14 mouse cellular contexts compared by ENCODE assay signal in the genomic region with DNA sequence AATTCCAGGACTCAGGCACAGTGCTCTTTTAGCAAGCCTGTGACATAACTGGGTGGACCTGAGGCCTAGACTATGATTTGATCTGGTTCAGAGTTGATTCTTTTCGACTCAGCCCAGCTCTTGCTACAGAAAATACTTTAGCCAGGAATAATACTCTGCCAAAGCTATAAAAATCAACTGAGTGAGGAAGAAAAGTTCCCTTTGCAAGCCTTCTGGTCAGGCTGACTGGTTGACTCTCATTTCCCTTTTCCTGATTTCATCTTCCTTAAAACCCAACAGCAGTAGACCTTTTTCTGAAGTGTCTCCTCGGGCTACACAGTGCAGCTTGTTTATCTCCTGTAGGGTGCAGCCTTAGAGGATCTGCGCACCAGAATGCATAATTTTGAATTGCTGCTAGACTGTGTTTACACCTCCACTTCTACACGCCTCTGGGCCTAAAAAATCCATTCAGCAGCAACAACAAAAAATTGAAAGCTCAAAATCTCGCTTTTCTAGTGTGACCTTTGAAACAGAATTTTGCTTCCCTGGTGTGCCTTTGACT. TPM values are rescaled to one million over a fixed set of nuclear protein-coding genes. Genes with fewer than 3 reads are reported as not detected.
A peak's percentile ranks its signal among the peaks of the same experiment; 100 is the strongest.
DNase-seq lines count a peak whose midpoint lies in the region; ATAC-seq and TF ChIP-seq lines count a peak whose summit lies in the region.
"Had no signal": no experiment of that assay in that cellular context is flagged by ENCODE, and none has a peak within 500 bp of the region (broad histone marks: within the 10 kb centered on the region; RNA-seq: fewer than 3 reads in every experiment).

No protein-coding gene starts in this region.

- no peak overlapping the region for H3K9ac ChIP-seq in MEL (ENCODE audit: control insufficient read depth, low read depth, low read length, poor library complexity, severe bottlenecking)
- H3K9ac ChIP-seq in intestine, embryonic 15.5 days = no peak overlapping the region
- H3K9ac ChIP-seq: liver, embryonic 14.5 days had no signal

- intact Hi-C loops in left cerebral cortex, adult 2 months (cut with DNase I) = no loop called here
- intact Hi-C loops in left cerebral cortex, postnatal 14 days (cut with DNase I) = no loop called here

- ATAC-seq in intestine, embryonic 15.5 days = no peak

- peak; percentile 4 for TF ChIP-seq CTCF in left cerebral cortex, adult 2 months (IDR thresholded peaks at IDR 0.05)
- TF ChIP-seq CTCF in MEL (IDR thresholded peaks at IDR 0.05 in 2 of 3, conservative IDR thresholded peaks at IDR 0.05 in 1 of 3; ENCODE audit: control insufficient read depth in 1 of 3, insufficient read depth in 1 of 3, low read depth in 2 of 3, low read length in 3 of 3, poor library complexity in 1 of 3, severe bottlenecking in 1 of 3) = no peak
- TF ChIP-seq CTCF in bone marrow, adult 2 months (IDR thresholded peaks at IDR 0.05; ENCODE audit: control insufficient read depth, insufficient read depth, low read length) = no peak

- no peaks in the 10 kb centered on the region for H3K79me2 ChIP-seq in MEL (ENCODE audit: control insufficient read depth, insufficient read depth, low read length, poor library complexity)
- H3K79me2 ChIP-seq in macrophage (ENCODE audit: inconsistent target) = peaks cover 56% of the 10 kb centered on the region

- no peak for TF ChIP-seq RAD21 in MEL (IDR thresholded peaks at IDR 0.05; ENCODE audit: low read depth, low read length)

- WGBS in bone marrow, adult 2 months = 36% methylated on average over 5 of the region's 5 CpGs
- 13% methylated on average over 5 of the region's 5 CpGs for WGBS in macrophage (ENCODE audit: missing documents)
- WGBS in intestine, embryonic 15.5 days = 71% methylated on average over 5 of the region's 5 CpGs

- no peaks in the 10 kb centered on the region for H3K9me3 ChIP-seq in MEL (replicated peaks; ENCODE audit: insufficient read depth, low read length)
- no peaks in the 10 kb centered on the region for H3K9me3 ChIP-seq in intestine, embryonic 15.5 days
- H3K9me3 ChIP-seq: embryonic facial prominence, embryonic 10.5 days had no signal

- peaks cover 15 to 31% of the 10 kb centered on the region in 2 experiments for H3K4me1 ChIP-seq in MEL (ENCODE audit: control insufficient read depth in 1 of 2, insufficient read depth in 2 of 2, low read length in 2 of 2)
- peaks cover 6% of the 10 kb centered on the region for H3K4me1 ChIP-seq in bone marrow, adult 2 months (ENCODE audit: control insufficient read depth, insufficient read depth, low read length)
- peaks cover 5% of the 10 kb centered on the region; the same call in 1 of the 2 replicates for H3K4me1 ChIP-seq in intestine, embryonic 15.5 days (replicated peaks)
- H3K4me1 ChIP-seq: embryonic facial prominence, embryonic 10.5 days had no signal

- H3K4me2 ChIP-seq in intestine, embryonic 15.5 days (replicated peaks) = no peak overlapping the region
- H3K4me2 ChIP-seq: heart, embryonic 11.5 days had no signal

- no peak for TF ChIP-seq POLR2A in MEL (IDR thresholded peaks at IDR 0.05; ENCODE audit: control insufficient read depth in 1 of 2, insufficient read depth in 1 of 2, low read depth in 1 of 2, low read length in 2 of 2, poor library complexity in 1 of 2)
- no peak for TF ChIP-seq POLR2A in bone marrow, adult 2 months (IDR thresholded peaks at IDR 0.05; ENCODE audit: borderline replicate concordance, control insufficient read depth, low read depth, low read length)

- DNase-seq in left cerebral cortex, adult 2 months (ENCODE audit: extremely low spot score in 1 of 2, low spot score in 2 of 2) = no peak
- no peak for DNase-seq in left cerebral cortex, postnatal 14 days (ENCODE audit: low spot score in 2 of 2)
- DNase-seq in MEL (ENCODE audit: low read depth, low spot score) = no peak
- DNase-seq in cerebellum, adult 9-11 months = no peak
- DNase-seq: cerebellum, adult 9-10 months; kidney, adult 11 months; kidney, postnatal 36 days; right cerebral cortex, postnatal 14 days had no signal

- H3K36me3 ChIP-seq in MEL (ENCODE audit: control insufficient read depth in 1 of 2, insufficient read depth in 2 of 2, low read length in 2 of 2) (peaks cover 0 to 33% of the 10 kb centered on the region in 2 experiments; a peak in 2 of 4 replicates), macrophage (ENCODE audit: inconsistent target) (peaks cover 3% of the 10 kb centered on the region; the same call in 1 of the 2 replicates)
- H3K36me3 ChIP-seq in intestine, embryonic 15.5 days = peaks cover 2% of the 10 kb centered on the region; the same call in 1 of the 2 replicates
- H3K36me3 ChIP-seq: embryonic facial prominence, embryonic 10.5 days had no signal

- TF ChIP-seq EP300 in MEL (IDR thresholded peaks at IDR 0.05; ENCODE audit: low read depth in 1 of 2, low read length in 2 of 2) = no peak

- no peaks in the 10 kb centered on the region for H3K27me3 ChIP-seq in MEL (ENCODE audit: control insufficient read depth in 1 of 2, insufficient read depth in 2 of 2, low read length in 2 of 2)
- H3K27me3 ChIP-seq in intestine, embryonic 15.5 days (replicated peaks) = no peaks in the 10 kb centered on the region

- no peak overlapping the region for H3K4me3 ChIP-seq in left cerebral cortex, adult 2 months
- no peak overlapping the region for H3K4me3 ChIP-seq in MEL (ENCODE audit: control insufficient read depth in 1 of 2, insufficient read depth in 1 of 2, low read depth in 2 of 2, low read length in 2 of 2)
- H3K4me3 ChIP-seq in bone marrow, adult 2 months (replicated peaks; ENCODE audit: control insufficient read depth, low read depth, low read length) = no peak overlapping the region
- H3K4me3 ChIP-seq in macrophage (ENCODE audit: inconsistent target) = no peak overlapping the region
- no peak overlapping the region for H3K4me3 ChIP-seq in intestine, embryonic 15.5 days (replicated peaks)
- H3K4me3 ChIP-seq: embryonic facial prominence, embryonic 10.5 days had no signal

- peak overlapping the region; percentile 13; the same call in 1 of the 2 replicates for H3K27ac ChIP-seq in left cerebral cortex, adult 2 months
- H3K27ac ChIP-seq in MEL (ENCODE audit: control insufficient read depth, low read depth, low read length) (0 out of 2 replicates have a peak overlapping the region, but pooled peaks have one; percentile 21), macrophage (peak overlapping the region; percentile 96)
- peak overlapping the region; percentile 34; the same call in 1 of the 2 replicates for H3K27ac ChIP-seq in bone marrow, adult 2 months (ENCODE audit: control insufficient read depth, insufficient read depth, low read depth, low read length, poor library complexity)
- no peak overlapping the region for H3K27ac ChIP-seq in intestine, embryonic 15.5 days
- H3K27ac ChIP-seq: embryonic facial prominence, embryonic 10.5 days; liver, embryonic 14.5 days had no signal

TF ChIP-seq in MEL, 35 proteins besides CTCF, POLR2A, EP300 and RAD21 (continues in another document):
- TF ChIP-seq POLR2AphosphoS2 (IDR thresholded peaks at IDR 0.05; ENCODE audit: low read length) (no peak), TBP (IDR thresholded peaks at IDR 0.05; ENCODE audit: low read depth, low read length) (no peak), TAL1 (IDR thresholded peaks at IDR 0.05; ENCODE audit: low read length) (no peak), NELFE (IDR thresholded peaks at IDR 0.05; ENCODE audit: low read depth, low read length) (no peak), JUND (IDR thresholded peaks at IDR 0.05; ENCODE audit: low read depth, low read length) (no peak), SMC3 (IDR thresholded peaks at IDR 0.05; ENCODE audit: low read depth, low read length) (no peak), RCOR1 (IDR thresholded peaks at IDR 0.05; ENCODE audit: low read depth, low read length) (no peak), ZKSCAN1 (IDR thresholded peaks at IDR 0.05; ENCODE audit: low read depth, low read length) (no peak), MAZ (IDR thresholded peaks at IDR 0.05; ENCODE audit: low read depth, low read length) (no peak), CHD1 (IDR thresholded peaks at IDR 0.05; ENCODE audit: low read depth, low read length) (no peak), USF1 (IDR thresholded peaks at IDR 0.05; ENCODE audit: low read depth, low read length) (no peak), BHLHE40 (IDR thresholded peaks at IDR 0.05; ENCODE audit: borderline replicate concordance, low read depth, low read length) (no peak), GATA1 (IDR thresholded peaks at IDR 0.05; ENCODE audit: low read depth, low read length) (no peak), UBTF (IDR thresholded peaks at IDR 0.05; ENCODE audit: borderline replicate concordance, insufficient read depth, low read depth, low read length) (no peak)

RNA-seq across cellular contexts. Expression of a gene that starts 13.6 kb away (rescaled TPM):
- 10 to 100 TPM; 17.6 TPM for total RNA-seq in left cerebral cortex, adult 2 months (2021)
- total RNA-seq in left cerebral cortex, postnatal 14 days (2021) = 10 to 100 TPM; 10.6 to 13.6 TPM
- 4.6 and 4.9 TPM in 2 replicates for total RNA-seq in MEL (2012; rRNA removed)
- polyA plus RNA-seq in MEL (2012; ENCODE audit: insufficient read depth in 1 of 2, insufficient read length in 2 of 2, low read depth in 1 of 2, low replicate concordance in 2 of 2, missing spikeins in 1 of 2) = 1 to 10 TPM in 1 of 2 experiments, not detected in 1; 7.8 TPM
- 3.8 and 9.2 TPM in 2 replicates for polyA plus RNA-seq in bone marrow, adult 2 months (2011; ENCODE audit: insufficient read depth, insufficient read length, low replicate concordance, missing spikeins)
- 100 to 1,000 TPM in 20 of 26 experiments, 10 to 100 TPM in 6; 19.6 to 230 (median 169) TPM for total RNA-seq in macrophage (2018; cell fraction: chromatin; rRNA removed)
- total RNA-seq in macrophage (2018; cell fraction: cytosol; rRNA removed) = 10 to 100 TPM; 12.2 to 27.5 (median 20.8) TPM
- total RNA-seq in macrophage (2018; cell fraction: nucleus; rRNA removed) = 100 to 1,000 TPM in 2 of 26 experiments, 10 to 100 TPM in 24; 12.3 to 130 (median 61.5) TPM
- polyA plus RNA-seq in macrophage (2018) = 13.2 to 28.0 TPM (median 16.9 TPM) in 3 replicates
- polyA plus RNA-seq in intestine, embryonic 15.5 days (2015; fragmentation: Nextera tagmentation; extraction: Ambion mirVana) = 23.9 and 24.7 TPM in 2 replicates

RNA-seq across cellular contexts. Expression of a gene that starts 14.1 kb away (rescaled TPM):
- total RNA-seq in left cerebral cortex, adult 2 months (2021) = 10 to 100 TPM; 92.1 to 95.3 TPM
- total RNA-seq in left cerebral cortex, postnatal 14 days (2021) = 100 to 1,000 TPM; 125 to 130 TPM
- total RNA-seq in MEL (2012; rRNA removed) = 9.2 and 10.8 TPM in 2 replicates
- polyA plus RNA-seq in MEL (2012; ENCODE audit: insufficient read depth in 1 of 2, insufficient read length in 2 of 2, low read depth in 1 of 2, low replicate concordance in 2 of 2, missing spikeins in 1 of 2) (100 to 1,000 TPM in 1 of 2 experiments, 10 to 100 TPM in 1; 13.9 to 423 TPM), macrophage (2018) (31.7 to 45.2 TPM (median 34.6 TPM) in 3 replicates)
- polyA plus RNA-seq in bone marrow, adult 2 months (2011; ENCODE audit: insufficient read depth, insufficient read length, low replicate concordance, missing spikeins) = 6.3 and 12.1 TPM in 2 replicates
- total RNA-seq in macrophage (2018; cell fraction: chromatin; rRNA removed) = 100 to 1,000 TPM in 21 of 26 experiments, 10 to 100 TPM in 5; 50.2 to 314 (median 236) TPM
- total RNA-seq in macrophage (2018; cell fraction: cytosol; rRNA removed) = 10 to 100 TPM; 26.3 to 74.1 (median 57.0) TPM
- 100 to 1,000 TPM in 22 of 26 experiments, 10 to 100 TPM in 4; 47.9 to 313 (median 152) TPM for total RNA-seq in macrophage (2018; cell fraction: nucleus; rRNA removed)
- polyA plus RNA-seq in intestine, embryonic 15.5 days (2015; fragmentation: Nextera tagmentation; extraction: Ambion mirVana) = 13.6 and 17.6 TPM in 2 replicates
